ENCODE assay signal across 16 mouse cellular contexts in the genomic region with DNA sequence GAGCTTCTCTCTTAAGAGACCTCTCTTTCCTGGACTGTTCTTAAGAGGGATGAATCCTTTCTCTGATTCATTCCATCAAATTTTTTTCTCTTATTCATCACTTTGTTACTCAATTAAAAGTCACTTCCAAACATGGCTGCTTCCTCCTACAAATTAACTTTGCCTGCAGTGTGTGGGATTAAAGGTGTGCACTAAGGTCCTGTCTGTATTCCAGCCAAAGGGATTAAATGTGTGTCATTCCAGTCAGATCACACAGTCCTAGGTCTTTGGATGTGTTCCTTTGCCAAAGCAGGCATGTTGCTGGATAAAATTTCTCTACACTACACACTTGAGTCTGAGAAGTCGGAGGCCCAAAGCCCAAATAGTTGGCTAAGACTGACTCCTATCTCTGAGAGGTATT.
"Had no signal": no experiment of that assay in that cellular context is flagged by ENCODE, and none has a peak within 500 bp of the region (broad histone marks: within the 10 kb centered on the region; RNA-seq: fewer than 3 reads in every experiment).

No protein-coding gene starts in this region.

- H3K4me3 ChIP-seq: neural tube, embryonic 13.5 days; neural tube, embryonic 15.5 days; stomach, embryonic 15.5 days had no signal

- H3K9me3 ChIP-seq: neural tube, embryonic 13.5 days; neural tube, embryonic 15.5 days; stomach, embryonic 15.5 days had no signal

- H3K27me3 ChIP-seq: neural tube, embryonic 13.5 days; neural tube, embryonic 15.5 days; stomach, embryonic 15.5 days had no signal

- H3K9ac ChIP-seq: neural tube, embryonic 13.5 days; neural tube, embryonic 15.5 days; stomach, embryonic 15.5 days had no signal

- H3K4me2 ChIP-seq: neural tube, embryonic 13.5 days; neural tube, embryonic 15.5 days; stomach, embryonic 15.5 days had no signal

- H3K4me1 ChIP-seq: neural tube, embryonic 13.5 days; neural tube, embryonic 15.5 days; stomach, embryonic 15.5 days had no signal

- DNase-seq: retina, postnatal 1 day; right cerebral cortex, adult 18-20 months; right cerebral cortex, postnatal 14 days; right cerebral cortex, postnatal 25 days; right cerebral cortex, postnatal 4 days; spleen, adult 18-20 months; thymus, adult 18-20 months; thymus, adult 2 months; thymus, postnatal 14 days; thymus, postnatal 25 days; thymus, postnatal 36 days; thymus, postnatal 4 days had no signal

- H3K36me3 ChIP-seq: neural tube, embryonic 13.5 days; neural tube, embryonic 15.5 days; stomach, embryonic 15.5 days had no signal

- H3K27ac ChIP-seq: neural tube, embryonic 13.5 days; neural tube, embryonic 15.5 days; stomach, embryonic 15.5 days; stomach, postnatal 0 days had no signal
